Mouse (Mus musculus): ENCODE measurements at regions not wholly inside any gene's neighbourhood (a gene's known extent, or its start where the extent isn't known, plus 50 kb on each side); places are given as distances from the start of the nearest gene placed in this dataset.

DNA sequence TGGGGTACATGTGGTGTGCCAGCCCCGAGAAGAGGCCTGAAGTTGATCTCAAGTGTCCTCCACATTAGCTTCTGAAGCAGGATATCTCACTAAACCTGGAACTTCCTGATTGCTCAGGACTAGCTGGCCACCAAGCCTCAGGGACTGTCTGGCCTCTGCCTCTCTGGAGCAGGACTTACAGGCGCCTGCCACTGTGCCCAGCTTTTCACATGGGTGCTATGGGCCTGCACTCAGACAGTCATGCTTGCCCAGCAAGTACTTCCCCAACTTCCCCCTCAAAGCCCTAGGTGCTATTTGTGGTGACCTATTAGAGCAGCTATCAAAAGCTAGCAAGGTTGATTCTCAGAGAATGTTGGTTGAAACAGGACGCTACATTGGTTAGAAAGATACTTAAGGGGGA lies 220.0 kb downstream of the CK137956 start:
- DNase-seq (ENCODE audit: low read depth) = no peak
- no peak for TF ChIP-seq POLR2A (IDR thresholded peaks at IDR 0.05; ENCODE audit: borderline replicate concordance, extremely low read depth, insufficient read depth, insufficient read length, poor library complexity, severe bottlenecking)
- no peak for TF ChIP-seq CTCF (IDR thresholded peaks at IDR 0.05; ENCODE audit: borderline replicate concordance, extremely low read depth, insufficient read depth, insufficient read length)

DNA sequence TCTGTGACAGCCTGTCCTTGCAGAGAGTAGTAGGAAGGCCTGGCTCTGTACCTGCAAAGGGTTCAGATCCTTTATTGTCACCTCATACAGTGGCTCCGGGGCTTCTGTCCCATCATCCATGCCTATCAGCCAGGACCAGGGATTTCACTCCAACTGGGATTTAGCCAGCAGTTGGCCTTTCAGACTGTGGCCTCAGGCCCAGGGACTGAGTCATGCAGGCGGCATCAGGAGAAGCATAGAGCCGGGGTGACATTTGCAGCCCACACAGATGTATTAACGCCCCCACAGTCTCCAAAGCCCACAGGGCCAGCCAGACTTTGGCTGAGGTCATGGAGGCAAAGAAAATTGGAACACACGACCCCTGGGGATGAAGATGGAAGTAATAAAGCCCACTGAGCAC lies 222.9 kb downstream of the CK137956 start:
- no peak for DNase-seq (ENCODE audit: low read depth)

DNA sequence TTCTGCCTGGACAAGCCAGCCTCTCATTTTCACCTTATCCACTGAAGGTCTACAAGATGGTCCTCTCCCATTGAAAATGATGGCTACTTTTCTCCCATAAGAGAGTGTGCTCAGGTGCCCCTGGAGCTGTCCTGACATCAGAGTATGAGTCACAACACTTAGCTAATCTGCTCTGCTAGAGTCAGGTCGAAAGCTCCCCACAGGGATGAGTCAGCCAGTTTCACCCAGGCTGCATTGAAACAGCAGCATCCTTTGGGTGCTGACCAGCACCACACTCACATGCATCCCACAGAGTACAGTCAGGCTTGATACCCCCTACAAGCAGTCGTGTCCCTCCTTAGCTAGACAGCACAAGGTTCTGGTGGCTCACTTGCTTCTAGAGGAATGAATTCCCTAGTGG lies 234.0 kb downstream of the CK137956 start:
- TF ChIP-seq CTCF (IDR thresholded peaks at IDR 0.05; ENCODE audit: borderline replicate concordance, extremely low read depth, insufficient read depth, insufficient read length) = no peak
- DNase-seq (ENCODE audit: low read depth) = no peak

More for the DNA sequence above, 222.9 kb downstream of the CK137956 start:
- TF ChIP-seq POLR2A (IDR thresholded peaks at IDR 0.05; ENCODE audit: borderline replicate concordance, extremely low read depth, insufficient read depth, insufficient read length, poor library complexity, severe bottlenecking) = no peak
- no peak for TF ChIP-seq CTCF (IDR thresholded peaks at IDR 0.05; ENCODE audit: borderline replicate concordance, extremely low read depth, insufficient read depth, insufficient read length)

DNA sequence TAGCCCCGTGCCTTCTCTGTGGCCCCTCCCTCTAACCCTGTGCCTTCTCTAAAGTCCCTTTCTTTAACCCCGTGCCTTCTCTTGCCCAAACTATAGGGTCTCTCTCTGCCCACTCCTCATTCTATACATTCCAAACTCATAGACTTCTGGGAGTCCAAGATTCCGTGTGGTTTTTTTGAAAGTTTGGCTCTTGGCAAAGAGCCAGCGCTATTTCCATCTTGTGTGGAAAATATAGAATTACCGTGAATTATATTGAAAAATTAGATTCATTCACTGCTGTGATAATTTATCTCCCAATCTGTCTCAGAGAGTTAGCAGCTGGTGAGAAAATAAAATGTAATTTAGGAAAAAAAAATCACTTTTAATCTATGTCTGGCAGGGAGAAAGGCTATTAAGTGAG lies 234.6 kb downstream of the CK137956 start:
- TF ChIP-seq CTCF (IDR thresholded peaks at IDR 0.05; ENCODE audit: borderline replicate concordance, extremely low read depth, insufficient read depth, insufficient read length) (no peak), POLR2A (IDR thresholded peaks at IDR 0.05; ENCODE audit: borderline replicate concordance, extremely low read depth, insufficient read depth, insufficient read length, poor library complexity, severe bottlenecking) (no peak)
- no peak for DNase-seq (ENCODE audit: low read depth)

DNA sequence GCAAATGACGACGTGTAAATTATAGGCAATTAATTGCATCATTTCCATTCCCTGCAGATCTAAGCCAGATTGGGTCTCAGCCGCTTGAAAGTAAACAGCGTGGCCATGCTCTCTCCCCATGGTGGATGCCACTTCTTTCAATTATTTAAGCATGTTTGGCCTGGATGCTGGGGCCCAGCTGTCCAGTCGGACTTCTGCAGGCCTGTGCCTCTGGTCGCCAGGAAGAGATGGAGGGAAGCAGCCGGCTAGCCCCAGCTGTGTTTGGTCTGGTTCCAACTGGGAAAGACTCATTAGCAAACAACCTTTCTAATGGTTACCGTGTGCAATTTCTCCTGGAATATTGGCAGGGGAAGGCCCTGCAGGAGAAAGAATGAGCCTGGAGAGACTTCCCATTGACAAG lies 236.1 kb downstream of the CK137956 start:
- peak; percentile 78 for DNase-seq (ENCODE audit: low read depth)
- no peak for TF ChIP-seq POLR2A (IDR thresholded peaks at IDR 0.05; ENCODE audit: borderline replicate concordance, extremely low read depth, insufficient read depth, insufficient read length, poor library complexity, severe bottlenecking)

DNA sequence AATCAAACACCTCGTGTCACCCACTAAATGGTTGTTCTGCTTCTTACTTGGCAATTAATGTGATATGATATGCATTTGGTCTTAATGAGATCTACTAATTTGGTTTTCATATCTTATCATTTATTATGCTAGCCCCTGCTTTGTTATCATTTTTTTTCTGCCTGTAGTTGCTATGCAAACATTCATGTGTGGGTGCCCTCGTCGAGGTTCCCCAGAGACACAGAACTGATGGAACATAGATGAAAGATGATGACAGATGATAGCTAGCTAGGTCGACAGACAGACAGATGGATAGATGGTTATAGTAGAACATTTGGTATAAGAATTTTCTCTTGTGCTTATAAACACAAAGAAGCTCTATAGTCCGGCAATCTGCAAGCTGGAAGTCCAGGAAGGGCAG lies 252.1 kb downstream of the CK137956 start:
- DNase-seq (ENCODE audit: low read depth) = no peak
- no peak for TF ChIP-seq POLR2A (IDR thresholded peaks at IDR 0.05; ENCODE audit: borderline replicate concordance, extremely low read depth, insufficient read depth, insufficient read length, poor library complexity, severe bottlenecking)
- TF ChIP-seq CTCF (IDR thresholded peaks at IDR 0.05; ENCODE audit: borderline replicate concordance, extremely low read depth, insufficient read depth, insufficient read length) = no peak

DNA sequence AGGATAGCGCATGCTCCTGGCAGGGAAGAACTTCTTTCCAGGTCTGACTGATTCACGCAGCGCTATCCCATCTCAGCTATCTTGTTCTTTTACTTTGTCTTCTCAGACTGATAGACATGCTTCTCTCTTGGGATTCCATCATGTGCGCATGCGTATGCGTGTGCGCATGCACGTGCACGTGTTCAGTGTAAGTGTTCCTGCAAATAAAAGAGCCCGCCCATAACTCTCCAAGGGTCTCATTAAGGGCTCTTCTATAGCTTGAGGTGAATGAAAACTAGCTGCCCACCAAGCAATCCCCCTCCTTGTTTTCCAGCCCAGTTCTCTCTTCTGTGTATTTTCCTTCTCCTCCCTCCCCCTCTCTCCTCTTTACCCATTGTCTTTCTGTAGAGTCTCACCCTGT lies 258.5 kb downstream of the CK137956 start:
- no peak for TF ChIP-seq CTCF (IDR thresholded peaks at IDR 0.05; ENCODE audit: borderline replicate concordance, extremely low read depth, insufficient read depth, insufficient read length)
- TF ChIP-seq POLR2A (IDR thresholded peaks at IDR 0.05; ENCODE audit: borderline replicate concordance, extremely low read depth, insufficient read depth, insufficient read length, poor library complexity, severe bottlenecking) = no peak
- peak; percentile 65 for DNase-seq (ENCODE audit: low read depth)

DNA sequence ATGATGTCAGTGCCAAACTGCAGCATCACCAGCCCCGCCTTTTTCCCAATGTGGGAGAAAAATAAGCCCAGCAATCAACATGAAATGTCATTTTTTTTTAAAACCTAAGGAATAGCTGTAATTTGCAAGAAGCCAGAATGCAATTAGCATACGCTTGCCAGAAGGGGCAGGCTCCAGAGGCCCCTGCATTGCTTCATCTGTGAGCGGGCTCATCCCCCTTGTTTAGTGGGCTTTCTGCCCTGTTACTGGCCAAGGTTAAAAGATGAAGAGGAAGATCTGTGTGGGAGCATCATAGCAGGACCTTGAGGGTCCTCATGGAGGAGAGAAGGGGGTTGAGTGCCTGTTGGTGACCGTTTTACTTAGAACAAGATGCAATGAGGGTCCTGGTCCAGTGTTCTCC lies 259.9 kb downstream of the CK137956 start:
- TF ChIP-seq CTCF (IDR thresholded peaks at IDR 0.05; ENCODE audit: borderline replicate concordance, extremely low read depth, insufficient read depth, insufficient read length) = no peak
- TF ChIP-seq POLR2A (IDR thresholded peaks at IDR 0.05; ENCODE audit: borderline replicate concordance, extremely low read depth, insufficient read depth, insufficient read length, poor library complexity, severe bottlenecking) = no peak
- peak; percentile 53 for DNase-seq (ENCODE audit: low read depth)

DNA sequence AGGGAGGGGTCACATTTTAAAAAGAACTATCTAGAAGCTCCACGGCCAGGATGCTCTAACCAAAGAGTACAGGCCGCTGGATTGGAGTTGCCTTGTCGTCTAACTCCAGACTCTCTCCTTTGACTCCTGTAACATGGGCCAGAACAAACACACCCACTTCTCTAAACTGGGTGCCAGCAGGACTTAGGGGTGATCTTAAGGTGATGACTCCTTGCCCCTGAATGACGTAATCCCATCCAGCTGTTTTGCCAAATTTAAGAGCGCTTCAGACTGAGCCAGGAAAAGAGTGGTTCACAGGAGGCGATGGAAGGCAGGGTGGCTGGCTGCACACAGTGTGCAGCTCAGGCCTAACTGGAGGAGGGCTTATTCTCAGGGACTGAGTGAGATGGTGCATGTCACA lies 261.0 kb downstream of the CK137956 start:
- no peak for DNase-seq (ENCODE audit: low read depth)
- TF ChIP-seq POLR2A (IDR thresholded peaks at IDR 0.05; ENCODE audit: borderline replicate concordance, extremely low read depth, insufficient read depth, insufficient read length, poor library complexity, severe bottlenecking) (no peak), CTCF (IDR thresholded peaks at IDR 0.05; ENCODE audit: borderline replicate concordance, extremely low read depth, insufficient read depth, insufficient read length) (no peak)

DNA sequence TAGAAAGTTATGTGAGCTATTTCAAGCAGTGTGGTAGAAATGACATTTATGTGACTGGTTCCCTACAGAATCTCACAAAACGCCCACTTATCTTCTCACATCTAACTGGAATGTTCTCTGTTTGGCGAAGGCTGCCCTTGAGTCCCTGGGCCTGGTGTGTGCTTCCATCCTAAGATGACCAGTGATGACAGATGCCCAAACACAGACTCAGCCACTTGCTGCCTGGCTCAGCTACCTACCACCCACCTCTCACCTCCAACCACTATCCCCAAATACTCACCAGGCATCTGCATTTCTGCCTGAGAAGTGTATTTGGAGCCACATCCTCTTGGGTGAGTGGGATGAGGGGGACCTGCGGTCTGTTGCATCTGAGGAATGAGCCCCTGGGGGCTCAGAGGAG lies 262.6 kb downstream of the CK137956 start:
- no peak for DNase-seq (ENCODE audit: low read depth)
- no peak for TF ChIP-seq CTCF (IDR thresholded peaks at IDR 0.05; ENCODE audit: borderline replicate concordance, extremely low read depth, insufficient read depth, insufficient read length)
- TF ChIP-seq POLR2A (IDR thresholded peaks at IDR 0.05; ENCODE audit: borderline replicate concordance, extremely low read depth, insufficient read depth, insufficient read length, poor library complexity, severe bottlenecking) = no peak

DNA sequence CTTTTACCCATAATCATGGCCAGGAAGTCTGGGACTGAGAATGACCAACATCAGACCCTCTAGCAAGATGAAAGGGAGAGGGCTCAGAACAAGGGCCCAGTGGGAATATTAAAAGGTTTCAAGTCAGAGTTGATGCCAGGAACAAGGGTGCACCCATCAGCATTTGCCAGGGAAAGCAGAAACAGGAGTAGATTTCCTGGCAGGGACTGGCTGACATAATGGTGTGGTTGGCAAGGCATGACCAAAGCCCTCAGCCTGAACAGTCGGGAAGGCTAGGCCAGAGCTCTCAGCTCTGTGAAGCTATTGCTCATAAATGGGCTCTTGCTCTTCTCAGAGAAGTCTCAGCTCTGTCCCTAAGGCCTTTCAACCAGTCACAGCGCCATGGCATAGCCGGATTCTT lies 263.6 kb downstream of the CK137956 start:
- TF ChIP-seq POLR2A (IDR thresholded peaks at IDR 0.05; ENCODE audit: borderline replicate concordance, extremely low read depth, insufficient read depth, insufficient read length, poor library complexity, severe bottlenecking) (no peak), CTCF (IDR thresholded peaks at IDR 0.05; ENCODE audit: borderline replicate concordance, extremely low read depth, insufficient read depth, insufficient read length) (no peak)
- DNase-seq (ENCODE audit: low read depth) = no peak

DNA sequence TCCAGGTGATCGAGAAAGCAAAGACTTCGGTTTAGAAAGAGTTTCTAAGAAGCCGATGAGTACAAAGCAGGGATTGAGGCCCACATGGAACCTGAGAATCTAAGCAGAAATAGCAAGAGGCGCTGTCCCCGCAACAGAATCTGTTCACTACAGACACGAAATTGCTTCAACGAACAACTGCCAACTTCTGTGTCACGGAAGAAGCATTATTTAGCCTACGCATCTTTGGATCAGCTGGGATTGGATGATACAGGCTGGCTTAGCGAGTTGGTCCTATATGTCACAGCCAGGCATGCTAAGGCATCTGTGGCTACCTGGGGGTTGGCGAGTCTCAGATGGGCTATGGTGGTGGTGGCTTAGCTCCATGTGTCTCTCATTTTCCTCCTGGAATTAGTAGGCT lies 269.1 kb downstream of the CK137956 start:
- no peak for DNase-seq (ENCODE audit: low read depth)
- TF ChIP-seq POLR2A (IDR thresholded peaks at IDR 0.05; ENCODE audit: borderline replicate concordance, extremely low read depth, insufficient read depth, insufficient read length, poor library complexity, severe bottlenecking) (no peak), CTCF (IDR thresholded peaks at IDR 0.05; ENCODE audit: borderline replicate concordance, extremely low read depth, insufficient read depth, insufficient read length) (no peak)

DNA sequence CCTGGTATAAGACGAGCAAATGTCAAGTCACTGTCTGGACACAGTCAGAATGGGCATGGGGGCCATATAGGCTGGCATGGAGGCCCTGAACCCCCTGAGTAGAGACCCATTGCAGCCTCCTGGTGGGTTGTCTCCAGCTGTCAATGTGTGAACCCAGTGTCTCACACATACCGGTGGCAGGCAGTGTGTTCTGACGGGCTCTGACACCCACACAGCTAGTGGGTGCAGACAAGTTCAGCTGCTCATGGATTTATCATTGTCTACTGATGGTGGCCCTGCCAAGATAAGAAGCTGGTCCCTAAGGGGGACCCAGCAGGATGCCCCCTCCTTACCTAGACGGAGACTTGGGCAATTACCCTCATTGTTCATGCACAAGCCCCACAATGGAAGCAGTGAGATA lies 280.8 kb downstream of the CK137956 start:
- DNase-seq (ENCODE audit: low read depth) = peak; percentile 14
- no peak for TF ChIP-seq CTCF (IDR thresholded peaks at IDR 0.05; ENCODE audit: borderline replicate concordance, extremely low read depth, insufficient read depth, insufficient read length)
- TF ChIP-seq POLR2A (IDR thresholded peaks at IDR 0.05; ENCODE audit: borderline replicate concordance, extremely low read depth, insufficient read depth, insufficient read length, poor library complexity, severe bottlenecking) = no peak
